Comparison of ENCODE assay signal across 8 mouse cellular contexts in the genomic region with DNA sequence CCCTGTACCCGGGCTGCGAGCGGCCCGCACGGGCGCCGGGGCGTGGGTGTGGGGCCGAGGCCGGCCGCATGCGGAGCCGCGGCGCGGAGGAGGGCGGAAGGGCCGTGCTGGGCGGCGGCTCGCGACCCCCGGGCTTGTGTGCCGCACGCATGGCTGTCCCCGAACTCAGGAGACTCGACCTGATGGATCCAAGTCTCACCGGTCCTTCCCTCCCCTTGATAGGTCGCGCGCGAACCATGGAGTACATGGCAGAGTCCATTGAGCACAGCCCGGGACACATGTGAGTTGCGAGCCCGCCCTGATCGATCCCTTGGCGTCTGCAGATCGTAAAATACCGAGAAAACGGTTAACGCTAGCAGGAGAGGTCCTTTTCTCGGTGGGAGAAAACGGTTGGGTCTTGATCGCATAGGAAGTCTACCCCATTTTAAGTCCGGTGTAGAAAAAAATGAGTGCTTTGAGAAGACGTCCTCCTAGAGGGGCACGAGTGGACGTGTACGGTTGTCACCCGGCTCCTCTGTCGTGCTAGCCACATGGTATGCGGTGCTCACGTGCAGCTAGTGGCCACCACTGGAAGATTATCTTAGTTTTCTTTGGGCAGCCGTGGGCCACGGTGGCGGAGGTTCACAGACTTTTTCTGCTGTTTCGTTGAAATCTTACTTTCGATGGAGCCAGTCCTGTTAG. TPM values are rescaled to one million over a fixed set of nuclear protein-coding genes. Genes with fewer than 3 reads are reported as not detected.
A peak's percentile ranks its signal among the peaks of the same experiment; 100 is the strongest.
DNase-seq lines count a peak whose midpoint lies in the region; ATAC-seq lines count a peak whose summit lies in the region.

No protein-coding gene starts in this region.

- intact Hi-C loops in left cerebral cortex, postnatal 14 days (cut with DNase I) = loop anchor here (5.0 to 10.0 kb wide), 3 partner anchors 125 to 628 kb away; a partner anchor contains a TSS

- H3K4me2 ChIP-seq in neural tube, embryonic 11.5 days (ENCODE audit: low read depth) = peak overlapping the region; percentile 68
- H3K4me2 ChIP-seq in hindbrain, embryonic 16.5 days (ENCODE audit: low read length) = peak overlapping the region; percentile 86

- peak; percentile 62 for DNase-seq in neural tube, embryonic 11.5 days (ENCODE audit: low spot score)
- DNase-seq in neural tube, embryonic 10.5 days (ENCODE audit: extremely low spot score, low spot score) = no peak
- DNase-seq in cerebellum, adult 18-20 months = peak; percentile 39 to 41
- DNase-seq in forelimb bud, embryonic 11.5 days (ENCODE audit: low read depth, low spot score) = peak; percentile 51
- peak; percentile 28 to 62 for DNase-seq in left cerebral cortex, postnatal 14 days (ENCODE audit: low spot score in 2 of 2)
- peak; percentile 8 for DNase-seq in skeletal muscle tissue, adult 2 months (ENCODE audit: low read depth, low spot score)

- ATAC-seq in neural tube, embryonic 11.5 days (ENCODE audit: insufficient read depth, low FRiP score, low TSS enrichment) = peak; percentile 84
- peak; percentile 92 for ATAC-seq in hindbrain, embryonic 16.5 days
- ATAC-seq in megakaryocyte, adult 5-6 weeks (ENCODE audit: poor library complexity, severe bottlenecking) = peak; percentile 53

- peaks cover 9% of the 10 kb centered on the region; the same call in 1 of the 2 replicates for H3K4me1 ChIP-seq in neural tube, embryonic 11.5 days (ENCODE audit: control insufficient read depth, insufficient read depth, low read length)
- peaks cover 13% of the 10 kb centered on the region for H3K4me1 ChIP-seq in hindbrain, embryonic 16.5 days (ENCODE audit: control insufficient read depth, insufficient read depth, low read depth, low read length)

- no peaks in the 10 kb centered on the region for H3K27me3 ChIP-seq in neural tube, embryonic 11.5 days (ENCODE audit: control insufficient read depth, insufficient read depth, low read length)
- no peaks in the 10 kb centered on the region for H3K27me3 ChIP-seq in hindbrain, embryonic 16.5 days (replicated peaks; ENCODE audit: control insufficient read depth, insufficient read depth, low read length)

- no peaks in the 10 kb centered on the region for H3K9me3 ChIP-seq in neural tube, embryonic 11.5 days (ENCODE audit: control insufficient read depth, low read length)
- no peaks in the 10 kb centered on the region for H3K9me3 ChIP-seq in hindbrain, embryonic 16.5 days (ENCODE audit: control insufficient read depth, low read length)

- peak overlapping the region; percentile 92 for H3K4me3 ChIP-seq in neural tube, embryonic 11.5 days (ENCODE audit: low read depth, low read length)
- H3K4me3 ChIP-seq in hindbrain, embryonic 16.5 days (ENCODE audit: low read length) = peak overlapping the region; percentile 72

- H3K36me3 ChIP-seq in neural tube, embryonic 11.5 days (ENCODE audit: control insufficient read depth, insufficient read depth, low read length) = no peaks in the 10 kb centered on the region
- no peaks in the 10 kb centered on the region for H3K36me3 ChIP-seq in hindbrain, embryonic 16.5 days (ENCODE audit: control insufficient read depth, insufficient read depth, low read length)

- WGBS in neural tube, embryonic 11.5 days = under 1% methylated on average over 57 of the region's 58 CpGs
- WGBS in hindbrain, embryonic 16.5 days = under 1% methylated on average over 54 of the region's 58 CpGs

- peak overlapping the region; percentile 93 for H3K9ac ChIP-seq in neural tube, embryonic 11.5 days (ENCODE audit: low read length)
- H3K9ac ChIP-seq in hindbrain, embryonic 16.5 days (ENCODE audit: low read depth, low read length) = peak overlapping the region; percentile 81

- H3K27ac ChIP-seq in neural tube, embryonic 11.5 days (ENCODE audit: low read depth, low read length) = peak overlapping the region; percentile 88
- H3K27ac ChIP-seq in hindbrain, embryonic 16.5 days (ENCODE audit: low read depth, low read length) = peak overlapping the region; percentile 86

RNA-seq across cellular contexts. Expression of a gene that starts 0.5 kb away (rescaled TPM):
- polyA plus RNA-seq in neural tube, embryonic 11.5 days (2014; fragmentation: Nextera tagmentation; extraction: Ambion mirVana) = 144 and 150 TPM in 2 replicates
- 86.0 and 91.8 TPM in 2 replicates for polyA plus RNA-seq in hindbrain, embryonic 16.5 days (2015; fragmentation: Nextera tagmentation; extraction: Ambion mirVana)
- 10 to 100 TPM; 46.4 to 55.9 TPM for total RNA-seq in left cerebral cortex, postnatal 14 days (2021)
- total RNA-seq in megakaryocyte, adult 5-6 weeks (2015) = 44.2 and 60.2 TPM in 2 replicates
- total RNA-seq in megakaryocyte, adult 5-6 weeks (2017) = 34.5 and 42.1 TPM in 2 replicates
